Mouse (Mus musculus) liver, postnatal 0 days (tissue): Measurements from ENCODE around the gene Cryba4.

Experiments
- CTCF ChIP-seq: sonication (generic); IDR thresholded peaks from 2 replicates; pipeline ENCODE4 v1.5.1; 2016; ENCODE audit warnings: antibody characterized with exemption, low read depth
- EP300 ChIP-seq: IDR thresholded peaks from 2 replicates; pipeline ENCODE4 v1.6.1; 2016; ENCODE audit warnings: antibody characterized with exemption, low read depth, mild to moderate bottlenecking

DNA sequence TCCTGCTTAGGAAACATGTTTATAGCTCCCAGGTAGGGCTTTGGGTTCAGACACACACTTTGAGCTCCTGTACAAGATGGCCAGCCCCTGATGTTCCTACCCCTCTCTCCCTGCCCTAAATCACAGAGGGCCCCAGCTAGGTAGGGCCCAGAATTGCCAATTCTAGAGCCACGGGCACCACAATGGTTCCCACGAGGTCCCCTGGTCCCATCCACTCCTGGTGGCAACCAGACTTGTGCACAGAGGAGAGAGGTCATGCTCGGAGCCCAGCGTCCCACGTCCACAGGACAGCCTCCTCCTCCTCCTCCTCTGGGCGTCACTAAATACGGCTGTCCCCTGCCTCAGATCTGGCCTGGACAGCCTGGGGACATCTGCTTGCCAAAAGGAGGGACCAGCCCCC, 36.0 kb downstream of the Cryba4 start:
- TF ChIP-seq EP300, result no peak
- no peak for TF ChIP-seq CTCF
